Mouse (Mus musculus) frontal cortex, adult (tissue): ENCODE data around the gene Dcaf10.
"Not testable (repeated sequence)": the region's sequence is repeated elsewhere in the genome, so short reads cannot be mapped to it uniquely, and the experiment has no call there.

Experiments
- ATAC-seq: cut with Nextera tagmentation; 2 replicates; pipeline ENCODE4 v1.9.2; 2017; ENCODE audit warnings: mild to moderate bottlenecking, moderate library complexity, mixed read lengths; ENCODE audit not compliant: low TSS enrichment

Gene Dcaf10

DNA sequence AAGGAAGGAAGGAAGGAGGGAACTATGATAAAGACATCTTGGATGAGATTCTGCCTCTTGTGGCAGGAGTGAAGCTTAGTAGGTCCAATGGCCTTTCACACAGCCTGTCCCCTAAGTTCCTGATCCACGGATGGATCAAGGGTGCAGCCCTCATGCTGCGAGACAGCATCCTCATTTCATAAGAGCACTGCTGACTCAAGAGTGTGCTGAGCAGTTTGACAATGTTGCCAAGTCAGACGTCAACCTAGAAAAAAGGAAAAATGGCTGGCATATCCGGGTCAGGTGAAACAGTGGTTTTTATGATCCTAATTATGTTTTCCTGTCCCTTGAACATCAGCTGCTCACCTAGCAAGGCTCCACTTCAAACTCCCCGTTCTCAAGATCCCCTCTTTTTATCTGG is 51.8 kb downstream of the Dcaf10 start:
- no peak for ATAC-seq

DNA sequence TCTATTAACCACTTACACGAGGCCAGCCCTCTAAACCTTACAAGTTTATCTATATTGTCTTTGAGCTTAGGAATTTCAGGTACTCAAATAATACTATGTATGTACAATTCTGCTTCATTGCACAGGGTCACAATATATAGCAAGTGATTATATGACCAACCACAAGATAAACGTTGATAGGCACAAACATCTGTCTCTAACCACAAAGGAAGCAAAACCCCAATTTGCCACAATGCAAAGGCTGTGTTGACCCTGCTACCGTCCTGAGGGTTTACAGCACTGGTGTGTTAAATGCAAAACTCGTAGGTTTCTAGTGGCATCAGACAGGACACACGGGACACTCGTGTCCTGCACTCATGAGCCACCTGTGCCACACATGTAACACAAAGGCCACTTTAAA is 54.3 kb downstream of the Dcaf10 start:
- not testable (repeated sequence) for ATAC-seq

DNA sequence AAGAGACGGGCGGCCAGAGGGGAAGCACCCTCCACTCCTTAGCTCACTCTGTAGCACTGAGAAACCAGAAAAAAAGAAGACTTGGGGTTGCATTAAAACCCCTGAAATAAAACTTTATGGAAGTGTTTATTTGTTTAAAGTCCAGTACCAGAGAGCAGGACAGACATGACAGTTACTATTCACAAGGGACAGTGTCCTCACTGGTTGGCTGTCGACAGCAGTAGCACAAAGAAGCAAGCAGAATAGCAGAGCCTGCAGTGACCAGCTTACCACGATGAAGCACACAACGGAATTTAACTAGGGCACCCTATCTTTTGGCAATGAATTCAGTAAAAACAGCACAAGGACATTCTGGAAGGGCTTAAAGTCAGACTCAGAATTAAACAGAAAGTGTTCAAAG is 56.4 kb downstream of the Dcaf10 start:
- ATAC-seq, result not testable (repeated sequence)

- no peak for ATAC-seq
Measured at GRCm38 (mm10) chr4:45399421-45400210, 57.7 kb downstream of the Dcaf10 start.

- ATAC-seq, result no peak
Measured at GRCm38 (mm10) chr4:45402281-45402680, 60.4 kb downstream of the Dcaf10 start.

GRCm38 (mm10) chr4:45402878-45403498 is 61.1 kb downstream of the Dcaf10 start:
- ATAC-seq, result no peak

DNA sequence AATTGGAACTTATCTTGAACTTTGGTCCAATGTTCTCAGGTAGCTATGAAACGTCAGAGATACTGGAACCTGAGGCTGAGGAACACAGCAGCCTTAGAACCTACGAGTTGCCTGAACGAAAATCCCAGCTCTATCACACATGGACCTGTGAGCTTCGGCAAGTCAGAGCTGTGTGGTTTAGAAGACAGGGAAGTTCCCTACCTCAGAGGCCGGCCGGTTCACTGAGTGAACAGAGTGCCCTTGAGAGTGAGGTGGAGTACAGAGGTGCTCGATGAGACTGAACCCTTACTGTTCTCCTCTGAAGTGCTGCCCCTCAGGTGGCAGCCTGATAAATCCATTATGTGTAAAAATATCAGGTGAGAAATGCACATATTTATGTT is 61.6 kb downstream of the Dcaf10 start:
- no peak for ATAC-seq

- ATAC-seq, result no peak
Measured at GRCm38 (mm10) chr4:45404086-45404485, 62.2 kb downstream of the Dcaf10 start.

DNA sequence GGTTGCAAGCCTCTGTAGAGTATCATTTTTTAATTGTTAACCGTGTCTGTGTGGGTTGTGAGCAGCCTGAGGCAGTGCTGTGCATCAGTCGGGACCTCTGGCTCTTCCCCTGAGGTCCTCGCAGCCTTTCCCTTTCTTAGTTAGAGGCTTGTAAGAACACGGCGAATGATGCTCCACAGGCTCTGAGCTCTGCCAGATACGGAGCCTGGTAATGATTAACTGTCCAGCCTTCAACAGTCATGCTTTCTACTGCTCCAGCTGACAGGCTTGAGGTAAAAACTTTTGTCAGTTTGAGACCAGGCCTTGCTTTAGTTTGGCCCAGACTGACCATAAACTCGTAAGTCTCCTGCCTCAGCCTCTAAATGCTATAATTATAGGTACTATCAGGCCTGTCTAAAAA is 63.4 kb downstream of the Dcaf10 start:
- no peak for ATAC-seq

DNA sequence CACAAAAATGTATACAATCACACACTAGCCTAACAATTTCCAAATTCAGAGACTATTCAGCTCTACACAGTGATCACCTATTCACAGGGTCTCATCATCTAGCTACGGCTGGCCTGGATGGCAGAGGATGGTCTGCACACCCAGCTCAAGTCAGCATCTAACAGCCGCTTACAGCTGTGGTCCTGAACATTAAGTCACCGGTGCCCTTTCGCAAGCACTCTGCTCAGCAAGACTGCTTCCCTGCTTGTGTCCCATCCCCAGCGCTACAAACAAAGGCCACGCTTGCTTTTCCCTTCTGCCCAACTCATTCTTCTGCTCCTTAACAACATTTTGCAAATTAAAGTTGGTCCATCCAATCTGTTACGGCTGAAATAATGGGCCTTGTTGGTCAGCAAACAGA is 64.5 kb downstream of the Dcaf10 start:
- no peak for ATAC-seq

DNA sequence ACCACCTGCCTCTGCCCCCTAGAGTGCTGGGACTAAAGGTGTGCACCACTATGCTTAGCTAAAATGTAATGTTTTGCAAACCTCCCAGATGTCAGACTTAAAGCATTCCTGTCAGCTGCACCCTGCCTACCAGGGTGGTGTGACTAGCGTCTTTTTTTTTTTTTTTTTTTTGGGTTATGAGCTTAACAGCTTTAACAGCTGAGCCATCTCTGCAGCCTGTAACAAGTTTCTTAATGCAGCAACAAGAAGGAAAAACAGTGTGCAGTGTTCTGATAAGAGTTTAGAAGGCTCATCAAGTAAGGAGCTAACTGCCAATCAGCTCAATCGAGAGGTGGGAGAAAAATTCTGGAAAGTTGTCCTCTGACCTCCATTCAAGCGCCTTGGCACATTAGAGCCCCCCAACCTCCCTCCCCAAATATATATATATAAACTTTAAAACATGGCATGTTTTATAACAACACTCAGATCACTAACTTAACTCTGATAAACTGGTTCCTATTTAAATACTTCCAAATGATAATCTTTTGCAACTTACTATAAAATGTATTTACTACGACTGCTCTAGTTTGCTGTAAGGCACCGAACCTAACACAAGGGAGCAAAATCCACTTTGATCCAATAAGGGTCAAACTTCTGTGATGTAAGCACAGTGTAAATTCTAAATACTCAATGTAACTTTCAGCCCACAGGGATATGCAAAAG is 65.3 kb downstream of the Dcaf10 start:
- no peak for ATAC-seq

DNA sequence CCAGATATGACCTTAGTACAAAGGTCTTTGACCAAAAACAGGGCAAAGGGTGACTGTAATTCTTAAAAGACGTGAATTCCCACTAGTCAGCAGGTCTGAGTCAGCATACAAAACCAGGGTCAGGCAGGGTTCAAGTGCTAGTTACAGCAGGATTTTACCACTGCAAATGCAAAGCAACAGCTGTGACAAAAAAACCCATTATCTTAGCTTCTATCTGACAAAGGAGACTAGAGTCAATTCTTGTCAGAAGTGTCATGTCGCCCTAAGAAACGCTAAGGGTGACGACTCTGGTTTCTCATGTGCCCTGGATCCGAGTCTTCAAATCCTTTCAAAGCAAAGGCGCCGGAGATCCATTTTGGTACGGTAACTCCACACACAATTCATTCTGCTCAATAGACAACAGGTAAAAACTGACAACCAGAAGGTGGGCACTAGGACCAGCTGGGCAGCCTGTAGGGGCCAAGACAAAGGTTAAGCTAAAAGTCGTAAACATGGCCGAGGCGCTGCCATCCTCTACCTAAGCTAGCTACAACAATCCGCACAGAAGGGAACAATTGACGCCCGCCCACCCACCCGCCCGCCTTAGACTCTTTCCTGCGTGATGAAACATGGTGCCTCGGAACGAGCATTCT is 65.9 kb downstream of the Dcaf10 start:
- ATAC-seq, result no peak

- ATAC-seq, result peak; percentile 86
Measured at GRCm38 (mm10) chr4:45408427-45409132, 66.7 kb downstream of the Dcaf10 start, which contains the start of gene Slc25a51. TSS of gene Slc25a51 (minus strand) at chr4:45408766.

DNA sequence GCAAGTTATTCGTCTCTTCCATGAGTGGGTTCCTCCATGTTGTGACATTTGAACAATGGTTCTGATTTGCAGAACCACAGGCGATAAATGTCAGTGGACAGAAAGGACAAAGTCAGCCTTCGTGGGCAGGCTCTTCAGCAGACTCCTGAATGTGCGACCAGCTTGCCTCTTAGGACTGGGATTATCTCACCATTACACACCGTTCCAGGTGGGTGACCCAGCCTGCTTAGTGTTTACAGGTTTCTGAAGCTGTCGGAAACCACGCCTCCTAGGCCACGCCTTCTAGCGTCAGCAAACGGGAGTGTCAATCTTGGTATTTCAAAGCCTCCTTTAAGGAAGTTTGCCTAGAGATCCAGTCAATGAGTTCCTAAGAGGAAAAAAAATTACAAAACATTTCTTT is 67.4 kb downstream of the Dcaf10 start:
- peak; percentile 39 for ATAC-seq

DNA sequence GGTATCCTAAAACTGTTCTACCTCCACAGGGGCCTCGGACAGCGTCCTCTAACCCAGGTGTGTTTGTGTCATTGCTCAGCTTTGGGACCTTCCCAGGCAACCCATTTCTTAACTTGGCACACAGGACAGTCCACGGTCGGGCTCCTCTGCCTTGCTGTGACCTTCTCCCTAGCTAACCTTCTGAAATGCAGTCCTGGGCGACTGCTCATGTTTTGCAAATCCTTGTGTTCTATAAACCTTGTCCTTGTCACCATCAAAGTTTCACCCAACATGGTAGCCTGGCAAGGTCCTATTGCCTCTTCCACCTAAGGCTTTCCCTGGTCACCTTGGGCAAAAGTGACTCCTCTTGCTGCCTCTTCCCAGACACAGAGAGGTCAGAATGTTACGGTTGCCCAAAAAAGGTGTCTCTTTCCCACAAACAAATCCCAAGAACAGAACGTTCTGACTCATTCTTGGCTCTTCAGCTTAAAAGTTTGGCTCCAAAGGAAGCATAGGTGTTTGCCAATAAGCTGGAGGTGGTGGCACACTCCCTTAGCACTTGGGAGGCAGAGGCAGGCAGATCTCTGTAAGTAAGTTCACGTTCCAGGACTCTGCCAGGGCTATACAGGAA is 69.4 kb downstream of the Dcaf10 start:
- ATAC-seq, result no peak

- ATAC-seq, result no peak
Measured at GRCm38 (mm10) chr4:45412433-45413192, 70.7 kb downstream of the Dcaf10 start.

GRCm38 (mm10) chr4:45413674-45414338 is 71.9 kb downstream of the Dcaf10 start:
- no peak for ATAC-seq

DNA sequence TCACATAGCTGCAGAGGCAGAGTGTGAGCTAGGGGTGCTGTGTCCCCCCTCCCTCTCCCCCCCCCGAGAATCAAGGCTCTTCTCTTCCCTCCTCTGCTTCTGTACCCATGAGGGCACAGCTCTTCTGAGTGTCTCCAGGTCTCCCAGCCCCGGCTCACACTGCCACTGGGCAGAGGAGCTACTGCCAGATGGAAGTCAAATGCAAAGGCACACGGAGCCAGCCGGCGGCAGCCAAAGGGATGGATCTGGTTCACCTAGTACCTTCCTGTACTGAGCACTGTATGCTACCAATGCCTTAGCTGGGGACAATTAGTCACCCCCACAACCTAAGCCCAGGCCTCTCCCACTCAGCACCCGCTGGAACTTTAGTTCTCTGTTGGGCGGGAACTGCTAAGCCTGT is 74.4 kb downstream of the Dcaf10 start:
- ATAC-seq, result no peak

DNA sequence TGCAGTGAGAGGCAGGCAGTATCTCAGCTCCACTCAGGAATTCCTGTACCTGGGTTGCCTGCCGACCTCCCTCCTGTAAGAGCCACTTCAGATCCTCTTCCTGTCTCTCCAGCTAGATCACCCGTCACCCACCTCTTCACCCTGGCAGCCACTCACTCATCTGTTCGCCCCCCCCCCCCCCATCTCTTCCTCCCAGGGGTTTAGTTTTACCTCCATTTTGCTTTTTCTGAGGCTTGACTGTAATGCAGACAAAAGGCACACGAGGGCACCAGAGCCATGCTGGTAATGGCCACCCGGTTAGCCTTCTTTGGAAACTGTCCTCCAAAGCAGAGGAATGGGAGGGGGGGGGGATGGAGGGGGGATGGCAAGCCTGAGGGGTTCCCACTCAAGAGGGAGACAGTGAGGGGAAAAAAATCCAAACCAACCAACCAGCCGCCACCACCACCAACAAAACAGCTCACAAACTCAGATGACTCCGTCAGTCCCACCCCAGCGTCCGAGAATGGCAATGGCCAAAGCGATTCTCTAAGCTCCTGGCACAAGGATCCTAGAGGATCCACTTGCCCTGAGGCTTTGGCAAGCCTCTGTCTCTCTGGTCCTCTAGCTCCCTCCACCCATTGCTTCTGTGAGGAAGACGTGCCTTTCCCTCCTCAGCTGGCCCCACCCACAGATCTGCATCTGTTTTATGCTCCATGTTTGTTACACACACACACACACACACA is 76.5 kb downstream of the Dcaf10 start:
- ATAC-seq, result peak; percentile 79
